Mouse (Mus musculus) stomach, embryonic 16.5 days (tissue): ENCODE data around the gene Tex35. TPM values are rescaled to one million over a fixed set of nuclear protein-coding genes. Genes with fewer than 3 reads are reported as not detected.

ENCODE experiments used
- ATAC-seq: fragments of 200-750 bp; cut with Nextera tagmentation; 2 replicates; pipeline ENCODE4 v1.8.0; 2017; ENCODE audit warnings: moderate number of reproducible peaks, moderate TSS enrichment; ENCODE audit not compliant: insufficient read depth, low FRiP score
- H3K27ac ChIP-seq: fragments of 300-500 bp; sonication (generic); 2 replicates; pipeline ENCODE4 v1.5.1; 2014; ENCODE audit warnings: low read length
- H3K27me3 ChIP-seq: fragments of 300-500 bp; sonication (generic); 2 replicates; pipeline ENCODE4 v1.6.1; 2014; ENCODE audit warnings: low read length, control low read depth, mixed read lengths; ENCODE audit not compliant: control insufficient read depth, insufficient read depth
- H3K36me3 ChIP-seq: fragments of 300-500 bp; sonication (generic); 2 replicates; pipeline ENCODE4 v1.6.1; 2014; ENCODE audit warnings: low read length; ENCODE audit not compliant: control insufficient read depth, insufficient read depth
- H3K4me1 ChIP-seq: fragments of 300-500 bp; sonication (generic); 2 replicates; pipeline ENCODE4 v1.6.1; 2014; ENCODE audit warnings: low read length, control low read depth, mixed read lengths; ENCODE audit not compliant: control insufficient read depth, insufficient read depth
- H3K4me2 ChIP-seq: fragments of 300-500 bp; sonication (generic); 2 replicates; pipeline ENCODE4 v1.6.1; 2014; ENCODE audit warnings: low read depth, low read length, mixed read lengths
- H3K4me3 ChIP-seq: fragments of 300-500 bp; sonication (generic); replicated peaks from 2 replicates; pipeline ENCODE4 v1.5.1; 2014; ENCODE audit warnings: mild to moderate bottlenecking, low read length
- H3K9ac ChIP-seq: fragments of 300-500 bp; sonication (generic); 2 replicates; pipeline ENCODE4 v1.6.1; 2014; ENCODE audit warnings: low read length
- H3K9me3 ChIP-seq: fragments of 300-500 bp; sonication (generic); replicated peaks from 2 replicates; pipeline ENCODE4 v1.6.1; 2016; ENCODE audit warnings: low read length, control low read depth; ENCODE audit not compliant: control insufficient read depth
- WGBS: fragments of 180-500 bp; shearing (Covaris S2); extraction: QIAGEN DNeasy Blood & Tissue Kit; methylation state at CpG from one replicate; pipeline ENCODE4 v1.1.7; 2014; 5-methylcytosine and 5-hydroxymethylcytosine counted together
- polyA plus RNA-seq: library from polyadenylated mRNA; unstranded; fragments of >200 nt; fragmentation: Nextera tagmentation; extraction: Ambion mirVana; gene quantifications from 2 replicates; pipeline ENCODE4 v1.2.1, GENCODE M21; 2015

Tex35 gene
- polyA plus RNA-seq, 1 experiment from 2014 or later = not detected

DNA sequence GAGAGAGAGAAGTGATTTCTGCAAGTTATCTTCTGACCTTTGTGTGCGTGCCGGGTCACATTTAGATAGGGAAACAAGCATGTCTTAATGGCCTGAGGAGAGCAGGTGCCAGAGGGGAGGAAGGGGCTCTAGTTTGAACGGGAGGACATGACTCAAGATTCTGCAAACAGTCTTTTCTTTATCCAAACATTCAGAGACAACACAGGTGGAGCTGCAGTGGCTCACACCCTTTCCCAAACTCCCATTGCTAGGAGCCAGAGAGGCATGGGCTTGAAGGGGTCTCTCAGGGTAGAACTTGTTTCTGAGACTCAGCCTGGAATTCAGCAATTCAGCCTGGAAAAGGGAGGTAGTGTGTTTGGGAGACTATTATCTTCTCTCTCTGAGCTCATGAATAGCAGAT, 15.4 kb upstream of the Tex35 start:
- no peaks in the 10 kb centered on the region for H3K36me3 ChIP-seq
- WGBS = 38% methylated on average over 3 of the region's 3 CpGs
- no peaks in the 10 kb centered on the region for H3K9me3 ChIP-seq
- H3K4me2 ChIP-seq = no peak overlapping the region
- no peak overlapping the region for H3K27ac ChIP-seq
- H3K27me3 ChIP-seq = no peaks in the 10 kb centered on the region
- H3K9ac ChIP-seq = no peak overlapping the region
- no peak for ATAC-seq
- H3K4me1 ChIP-seq = peaks cover 4% of the 10 kb centered on the region; the same call in 1 of the 2 replicates
- H3K4me3 ChIP-seq = no peak overlapping the region

GRCm38 (mm10) chr1:157119168-157119567, 10.7 kb upstream of the Tex35 start:
- Histone ChIP-seq H3K4me3 (no peak overlapping the region), H3K9ac (no peak overlapping the region), H3K4me1 (peaks cover 4% of the 10 kb centered on the region; the same call in 1 of the 2 replicates), H3K27me3 (no peaks in the 10 kb centered on the region), H3K36me3 (no peaks in the 10 kb centered on the region), H3K9me3 (no peaks in the 10 kb centered on the region), H3K27ac (no peak overlapping the region), H3K4me2 (no peak overlapping the region)
- 70% methylated on average over 6 of the region's 6 CpGs for WGBS
- no peak for ATAC-seq

DNA sequence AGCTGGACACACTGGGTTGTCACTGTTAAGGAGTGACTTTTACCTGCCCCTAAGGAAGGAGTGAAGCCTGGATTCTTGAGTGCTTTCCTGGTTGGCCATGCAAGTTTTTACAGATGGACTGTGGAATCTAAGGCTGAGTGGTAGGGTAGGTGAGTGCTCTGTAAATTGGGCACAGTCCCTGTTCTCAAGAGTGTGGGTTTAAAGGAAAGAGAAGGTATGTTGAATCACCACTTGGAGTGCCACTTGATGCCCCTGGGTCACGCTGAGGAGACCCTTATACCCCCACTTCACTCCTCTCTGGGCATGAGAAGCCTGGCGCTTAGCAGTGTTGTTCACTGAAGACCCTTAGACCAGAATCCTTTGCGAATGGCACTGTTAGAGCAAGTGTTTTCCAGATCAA, 9.0 kb upstream of the Tex35 start:
- Histone ChIP-seq H3K36me3 (no peaks in the 10 kb centered on the region), H3K9ac (no peak overlapping the region), H3K4me1 (no peaks in the 10 kb centered on the region), H3K4me3 (no peak overlapping the region), H3K9me3 (no peaks in the 10 kb centered on the region), H3K27ac (no peak overlapping the region), H3K27me3 (no peaks in the 10 kb centered on the region), H3K4me2 (no peak overlapping the region)
- ATAC-seq = no peak
- 88% methylated on average over 3 of the region's 3 CpGs for WGBS

- no peak overlapping the region for H3K4me3 ChIP-seq
- no peak overlapping the region for H3K4me2 ChIP-seq
- no peaks in the 10 kb centered on the region for H3K9me3 ChIP-seq
- H3K4me1 ChIP-seq = no peaks in the 10 kb centered on the region
- no peaks in the 10 kb centered on the region for H3K36me3 ChIP-seq
- H3K27ac ChIP-seq = no peak overlapping the region
- 73% methylated on average over 2 of the region's 2 CpGs for WGBS
- no peak overlapping the region for H3K9ac ChIP-seq
- ATAC-seq = no peak
- no peaks in the 10 kb centered on the region for H3K27me3 ChIP-seq
Measured at GRCm38 (mm10) chr1:157114492-157114891, 6.0 kb upstream of the Tex35 start.

DNA sequence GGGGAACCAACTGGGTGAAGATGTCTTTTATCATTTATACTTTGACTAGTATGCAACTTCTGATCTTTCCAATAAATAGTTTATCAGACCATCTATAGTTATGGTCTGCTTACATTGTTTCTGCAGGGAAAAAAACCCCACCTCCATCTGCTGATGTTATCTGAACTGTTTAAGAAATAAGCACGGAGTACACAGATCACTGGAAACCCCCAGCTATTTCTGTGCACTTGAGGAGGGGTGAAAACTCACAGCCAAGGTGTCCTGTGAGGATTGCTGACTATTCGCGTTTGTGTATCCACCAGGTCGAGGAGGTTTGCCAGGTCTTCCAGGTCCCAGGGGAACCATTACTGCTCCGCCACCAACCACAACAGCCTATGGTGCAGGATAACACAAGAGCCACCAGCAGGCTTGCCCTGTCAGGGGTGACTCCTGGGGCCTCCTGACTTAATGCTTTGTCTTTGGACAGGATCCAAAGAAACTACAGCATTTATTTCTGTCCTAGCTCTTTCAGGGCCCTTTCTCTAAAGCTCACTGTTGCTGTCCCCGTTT, 1.9 kb upstream of the Tex35 start:
- no peaks in the 10 kb centered on the region for H3K9me3 ChIP-seq
- no peak overlapping the region for H3K4me3 ChIP-seq
- WGBS = 62% methylated on average over 6 of the region's 6 CpGs
- no peak overlapping the region for H3K27ac ChIP-seq
- H3K27me3 ChIP-seq = no peaks in the 10 kb centered on the region
- no peak for ATAC-seq
- H3K4me2 ChIP-seq = no peak overlapping the region
- H3K4me1 ChIP-seq = no peaks in the 10 kb centered on the region
- no peak overlapping the region for H3K9ac ChIP-seq
- H3K36me3 ChIP-seq = no peaks in the 10 kb centered on the region

- no peaks in the 10 kb centered on the region for H3K27me3 ChIP-seq
- no peaks in the 10 kb centered on the region for H3K36me3 ChIP-seq
- H3K9ac ChIP-seq = peak overlapping the region; percentile 22
- H3K4me3 ChIP-seq = peak overlapping the region; percentile 35
- WGBS = 12% methylated on average over 19 of the region's 19 CpGs
- H3K9me3 ChIP-seq = no peaks in the 10 kb centered on the region
- H3K4me2 ChIP-seq = peak overlapping the region; percentile 51
- peaks cover 9% of the 10 kb centered on the region for H3K4me1 ChIP-seq
- peak; percentile 69; the same call in 1 of the 2 replicates for ATAC-seq
- H3K27ac ChIP-seq = no peak overlapping the region
Measured at GRCm38 (mm10) chr1:157101122-157101865, 7.2 kb downstream of the Tex35 start.

GRCm38 (mm10) chr1:157095534-157095933, 12.9 kb downstream of the Tex35 start:
- Histone ChIP-seq H3K36me3 (no peaks in the 10 kb centered on the region), H3K4me1 (no peaks in the 10 kb centered on the region), H3K9ac (no peak overlapping the region), H3K4me2 (no peak overlapping the region), H3K27ac (no peak overlapping the region), H3K9me3 (no peaks in the 10 kb centered on the region), H3K27me3 (no peaks in the 10 kb centered on the region), H3K4me3 (no peak overlapping the region)
- no peak for ATAC-seq
- 90% methylated on average over 4 of the region's 4 CpGs for WGBS

DNA sequence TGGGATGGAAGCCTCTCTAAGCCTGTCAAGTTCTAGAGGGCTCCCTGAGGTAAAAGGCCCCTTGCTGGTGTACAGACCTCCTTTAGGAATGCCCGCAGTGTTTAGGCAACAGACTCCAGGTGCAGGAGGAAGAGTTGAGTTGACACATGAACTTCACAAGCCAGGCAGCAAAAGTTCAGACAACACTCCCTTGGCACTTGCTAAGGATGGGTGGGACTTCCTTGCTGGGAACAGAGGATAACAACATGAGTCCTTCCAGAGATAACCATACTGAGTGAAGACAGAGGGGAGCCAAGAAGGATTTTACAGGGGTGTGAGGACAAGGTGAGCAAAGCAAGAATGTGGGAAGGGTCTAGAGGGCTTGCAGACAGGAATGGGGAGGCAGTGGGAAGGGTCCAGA, 15.9 kb downstream of the Tex35 start:
- WGBS = 89% methylated on average over 1 of the region's 1 CpGs
- no peak for ATAC-seq
- Histone ChIP-seq H3K27me3 (no peaks in the 10 kb centered on the region), H3K9me3 (no peaks in the 10 kb centered on the region), H3K9ac (no peak overlapping the region), H3K4me1 (no peaks in the 10 kb centered on the region), H3K4me2 (no peak overlapping the region), H3K27ac (no peak overlapping the region), H3K36me3 (no peaks in the 10 kb centered on the region), H3K4me3 (no peak overlapping the region)

GRCm38 (mm10) chr1:157092140-157092539, 16.3 kb downstream of the Tex35 start:
- 62% methylated on average over 4 of the region's 4 CpGs for WGBS
- Histone ChIP-seq H3K4me1 (no peaks in the 10 kb centered on the region), H3K4me2 (no peak overlapping the region), H3K9me3 (no peaks in the 10 kb centered on the region), H3K27me3 (no peaks in the 10 kb centered on the region), H3K9ac (no peak overlapping the region), H3K36me3 (no peaks in the 10 kb centered on the region), H3K27ac (no peak overlapping the region), H3K4me3 (no peak overlapping the region)
- ATAC-seq = no peak
